Mouse (Mus musculus) kidney, embryonic 14.5 days (tissue): ENCODE data around the gene Rplp1. TPM values are rescaled to one million over a fixed set of nuclear protein-coding genes. Genes with fewer than 3 reads are reported as not detected.
A peak's percentile ranks its signal among the peaks of the same experiment; 100 is the strongest.

ENCODE experiments used
- ATAC-seq: fragments of 200-750 bp; cut with Nextera tagmentation; 2 replicates; pipeline ENCODE4 v1.8.0; 2017; ENCODE audit warnings: moderate number of reproducible peaks, mild to moderate bottlenecking, moderate TSS enrichment, moderate library complexity; ENCODE audit not compliant: low FRiP score, low TSS enrichment
- H3K27ac ChIP-seq: fragments of 300-500 bp; sonication (generic); 2 replicates; pipeline ENCODE4 v1.5.1; 2014; ENCODE audit warnings: low read depth, mild to moderate bottlenecking, low read length, moderate library complexity, mixed read lengths
- H3K27me3 ChIP-seq: fragments of 300-500 bp; sonication (generic); 2 replicates; pipeline ENCODE4 v1.6.1; 2014; ENCODE audit warnings: mild to moderate bottlenecking, low read length; ENCODE audit not compliant: control insufficient read depth, insufficient read depth
- H3K36me3 ChIP-seq: fragments of 300-500 bp; sonication (generic); 2 replicates; pipeline ENCODE4 v1.6.1; 2014; ENCODE audit warnings: low read length, mixed read lengths; ENCODE audit not compliant: control insufficient read depth, insufficient read depth
- H3K4me1 ChIP-seq: fragments of 300-500 bp; sonication (generic); 2 replicates; pipeline ENCODE4 v1.6.1; 2014; ENCODE audit warnings: low read length, mixed read lengths; ENCODE audit not compliant: control insufficient read depth, insufficient read depth
- H3K4me2 ChIP-seq: fragments of 300-500 bp; sonication (generic); replicated peaks from 2 replicates; pipeline ENCODE4 v1.6.1; 2014; ENCODE audit warnings: low read depth, mild to moderate bottlenecking, low read length
- H3K4me3 ChIP-seq: fragments of 300-500 bp; sonication (generic); 2 replicates; pipeline ENCODE4 v1.5.1; 2014; ENCODE audit warnings: mild to moderate bottlenecking, low read length
- H3K9ac ChIP-seq: fragments of 300-500 bp; sonication (generic); 2 replicates; pipeline ENCODE4 v1.6.1; 2014; ENCODE audit warnings: low read depth, mild to moderate bottlenecking, low read length, moderate library complexity
- H3K9me3 ChIP-seq: fragments of 300-500 bp; sonication (generic); 2 replicates; pipeline ENCODE4 v1.6.1; 2016; ENCODE audit warnings: low read length; ENCODE audit not compliant: control insufficient read depth
- WGBS: fragments of 180-500 bp; shearing (Covaris S2); extraction: QIAGEN DNeasy Blood & Tissue Kit; methylation state at CpG from one replicate; pipeline ENCODE4 v1.1.7; 2014; 5-methylcytosine and 5-hydroxymethylcytosine counted together
- polyA plus RNA-seq: library from polyadenylated mRNA; unstranded; fragments of >200 nt; fragmentation: Nextera tagmentation; extraction: Ambion mirVana; gene quantifications from 2 replicates; pipeline ENCODE4 v1.2.1, GENCODE M21; 2014

The Rplp1 gene
- polyA plus RNA-seq, 1 experiment from 2014 or later = 1,603 TPM

- ATAC-seq = peak; percentile 68; the same call in 1 of the 2 replicates
- H3K9ac ChIP-seq = no peak overlapping the region
- no peak overlapping the region for H3K27ac ChIP-seq
- H3K27me3 ChIP-seq = no peaks in the 10 kb centered on the region
- no peak overlapping the region for H3K4me2 ChIP-seq
- H3K9me3 ChIP-seq = no peaks in the 10 kb centered on the region
- H3K4me1 ChIP-seq = peaks cover 16% of the 10 kb centered on the region; the same call in 1 of the 2 replicates
- H3K36me3 ChIP-seq = no peaks in the 10 kb centered on the region
- H3K4me3 ChIP-seq = no peak overlapping the region
- 7% methylated on average over 8 of the region's 8 CpGs for WGBS
Measured at GRCm38 (mm10) chr9:61873325-61873724, 41.0 kb downstream of the Rplp1 start.

GRCm38 (mm10) chr9:61872246-61872941, 41.9 kb downstream of the Rplp1 start:
- WGBS = 61% methylated on average over 8 of the region's 8 CpGs
- ATAC-seq = no peak
- no peak overlapping the region for H3K4me3 ChIP-seq
- peaks cover 11% of the 10 kb centered on the region; the same call in 1 of the 2 replicates for H3K4me1 ChIP-seq
- no peaks in the 10 kb centered on the region for H3K9me3 ChIP-seq
- H3K9ac ChIP-seq = no peak overlapping the region
- no peaks in the 10 kb centered on the region for H3K36me3 ChIP-seq
- no peaks in the 10 kb centered on the region for H3K27me3 ChIP-seq
- no peak overlapping the region for H3K27ac ChIP-seq
- H3K4me2 ChIP-seq = no peak overlapping the region

- WGBS = 80% methylated on average over 6 of the region's 6 CpGs
- Histone ChIP-seq H3K27me3 (no peaks in the 10 kb centered on the region), H3K27ac (no peak overlapping the region), H3K4me3 (no peak overlapping the region), H3K36me3 (no peaks in the 10 kb centered on the region), H3K9me3 (no peaks in the 10 kb centered on the region), H3K9ac (no peak overlapping the region), H3K4me2 (no peak overlapping the region), H3K4me1 (peaks cover 6% of the 10 kb centered on the region; the same call in 1 of the 2 replicates)
- no peak for ATAC-seq
Measured at GRCm38 (mm10) chr9:61871839-61872238, 42.5 kb downstream of the Rplp1 start.

- Histone ChIP-seq H3K27me3 (no peaks in the 10 kb centered on the region), H3K4me2 (no peak overlapping the region), H3K9me3 (no peaks in the 10 kb centered on the region), H3K36me3 (no peaks in the 10 kb centered on the region), H3K27ac (no peak overlapping the region), H3K9ac (no peak overlapping the region), H3K4me1 (no peaks in the 10 kb centered on the region), H3K4me3 (no peak overlapping the region)
- no peak for ATAC-seq
- WGBS = 72% methylated on average over 11 of the region's 11 CpGs
Measured at GRCm38 (mm10) chr9:61867659-61868058, 46.7 kb downstream of the Rplp1 start.

Other genes with a start within 250 kb of the Rplp1 start
- 94.6 and 128 TPM in 2 replicates for gene Kif23, start 32.2 kb upstream of the Rplp1 start, polyA plus RNA-seq
- 11.0 and 17.0 TPM in 2 replicates for gene Paqr5, start 112.3 kb upstream of the Rplp1 start, polyA plus RNA-seq
- gene Glce, start 208.1 kb upstream of the Rplp1 start, polyA plus RNA-seq = 9.3 and 25.3 TPM in 2 replicates